Mouse (Mus musculus) MEL (cell line): ENCODE measurements around the gene Lyplal1.

Experiments used
- CHD2 ChIP-seq: IDR thresholded peaks from 2 replicates; pipeline ENCODE4 v1.6.1; 2011; ENCODE audit warnings: low read length, improper control_type of control experiment
- CTCF ChIP-seq, 3 experiments: IDR thresholded peaks in 2 of 3; conservative IDR thresholded peaks in 1 of 3; 2 replicates each; pipeline ENCODE4 v1.5.1; 2011 to 2012; ENCODE audit warnings: low read length in 3 of 3, low read depth in 2 of 3, mild to moderate bottlenecking in 2 of 3, improper control_type of control experiment in 1 of 3, inconsistent platforms in 1 of 3, mixed read lengths in 1 of 3, moderate library complexity in 1 of 3; ENCODE audit not compliant: control insufficient read depth in 1 of 3, insufficient read depth in 1 of 3, poor library complexity in 1 of 3, severe bottlenecking in 1 of 3
- KAT2A ChIP-seq: conservative IDR thresholded peaks from 2 replicates; pipeline ENCODE4 v1.6.1; 2012; ENCODE audit warnings: low read depth, low read length, improper control_type of control experiment, inconsistent platforms
- POLR2A ChIP-seq, 2 experiments: IDR thresholded peaks; 2 replicates each; pipeline ENCODE4 v1.6.1; 2011 to 2012; ENCODE audit warnings: low read length in 2 of 2, mild to moderate bottlenecking in 2 of 2, control low read depth in 1 of 2, improper control_type of control experiment in 1 of 2, low read depth in 1 of 2, moderate library complexity in 1 of 2; ENCODE audit not compliant: control insufficient read depth in 1 of 2, insufficient read depth in 1 of 2, poor library complexity in 1 of 2
- TAL1 ChIP-seq: IDR thresholded peaks from 2 replicates; pipeline ENCODE4 v1.6.1; 2012; ENCODE audit warnings: mild to moderate bottlenecking, inconsistent platforms, low read length, moderate library complexity, mixed read lengths
- TCF12 ChIP-seq: IDR thresholded peaks from 2 replicates; pipeline ENCODE4 v1.6.1; 2014; ENCODE audit warnings: low read depth, mild to moderate bottlenecking, inconsistent platforms, low read length, improper control_type of control experiment, moderate library complexity
- UBTF ChIP-seq: IDR thresholded peaks from 2 replicates; pipeline ENCODE4 v1.6.1; 2012; ENCODE audit warnings: low read depth, mild to moderate bottlenecking, inconsistent platforms, low read length, improper control_type of control experiment, moderate library complexity, borderline replicate concordance; ENCODE audit not compliant: insufficient read depth
- ZKSCAN1 ChIP-seq: IDR thresholded peaks from 2 replicates; pipeline ENCODE4 v1.6.1; 2012; ENCODE audit warnings: low read depth, mild to moderate bottlenecking, inconsistent platforms, low read length, improper control_type of control experiment, moderate library complexity

DNA sequence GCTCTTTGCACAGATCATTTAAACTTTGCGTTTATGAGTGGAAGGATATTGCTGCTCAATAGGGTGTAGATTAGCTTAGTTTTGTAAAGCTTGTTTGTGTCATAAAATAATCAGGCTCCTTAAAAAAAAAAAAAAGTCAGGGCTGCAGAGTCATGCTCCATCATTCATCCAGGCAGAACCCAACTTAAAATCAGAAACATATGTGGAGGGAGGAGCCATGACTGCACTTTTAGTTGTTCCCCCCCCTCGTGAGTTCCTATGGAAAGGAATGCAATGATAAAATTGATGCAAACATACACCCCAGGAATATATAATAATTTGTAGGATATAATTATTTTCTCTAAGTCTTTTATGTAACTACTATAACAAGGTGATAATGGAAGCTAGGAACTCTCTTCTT, 46.5 kb upstream of the Lyplal1 start:
- TF ChIP-seq POLR2A (IDR thresholded peaks at IDR 0.05; ENCODE audit: control insufficient read depth in 1 of 2, insufficient read depth in 1 of 2, low read depth in 1 of 2, low read length in 2 of 2, poor library complexity in 1 of 2) (no peak), CTCF (IDR thresholded peaks at IDR 0.05 in 2 of 3, conservative IDR thresholded peaks at IDR 0.05 in 1 of 3; ENCODE audit: control insufficient read depth in 1 of 3, insufficient read depth in 1 of 3, low read depth in 2 of 3, low read length in 3 of 3, poor library complexity in 1 of 3, severe bottlenecking in 1 of 3) (no peak), KAT2A (no peak), CHD2 (no peak), UBTF (no peak), ZKSCAN1 (no peak), TAL1 (no peak), TCF12 (no peak)
